Mouse (Mus musculus): Measurements from ENCODE around the gene Ube2l3. TPM values are rescaled to one million over a fixed set of nuclear protein-coding genes. Genes with fewer than 3 reads are reported as not detected.

The Ube2l3 gene
- polyA plus RNA-seq, 1 experiment from 2014 or later: 288 TPM

GRCm38 (mm10) chr16:17132906-17133200, 69.6 kb downstream of the Ube2l3 start:
- ATAC-seq (ENCODE audit: low FRiP score): peak; percentile 34; the same call in 1 of the 2 replicates

GRCm38 (mm10) chr16:17132089-17132905, 70.2 kb downstream of the Ube2l3 start, which contains the start of gene Sdf2l1:
Gene Sdf2l1, minus strand, starts transcription at chr16:17132383.
- Histone ChIP-seq H3K27ac (replicated peaks) (peak within 1 kb of the TSS; percentile 81), H3K9me3 (replicated peaks) (no peaks in the 10 kb centered on the region), H3K27me3 (replicated peaks) (no peaks in the 10 kb centered on the region), H3K4me1 (peaks cover 17% of the 10 kb centered on the region), H3K4me2 (peak within 1 kb of the TSS; percentile 87), H3K4me3 (replicated peaks) (peak within 1 kb of the TSS; percentile 83), H3K9ac (replicated peaks) (peak within 1 kb of the TSS; percentile 61), H3K36me3 (no peaks in the 10 kb centered on the region)
- WGBS: under 1% methylated on average over 47 of the region's 47 CpGs
- peak; percentile 99 for ATAC-seq (ENCODE audit: low FRiP score)

More at GRCm38 (mm10) chr16:17132906-17133200, 69.6 kb downstream of the Ube2l3 start:
- peak overlapping the region; percentile 83 for H3K4me3 ChIP-seq (replicated peaks)
- H3K27ac ChIP-seq (replicated peaks): no peak overlapping the region
- H3K36me3 ChIP-seq: no peaks in the 10 kb centered on the region
- peak overlapping the region; percentile 18; the same call in 1 of the 2 replicates for H3K9ac ChIP-seq (replicated peaks)
- H3K4me1 ChIP-seq: peaks cover 17% of the 10 kb centered on the region
- H3K27me3 ChIP-seq (replicated peaks): no peaks in the 10 kb centered on the region
- 34% methylated on average over 7 of the region's 7 CpGs for WGBS
- no peaks in the 10 kb centered on the region for H3K9me3 ChIP-seq (replicated peaks)
- peak overlapping the region; percentile 87 for H3K4me2 ChIP-seq

DNA sequence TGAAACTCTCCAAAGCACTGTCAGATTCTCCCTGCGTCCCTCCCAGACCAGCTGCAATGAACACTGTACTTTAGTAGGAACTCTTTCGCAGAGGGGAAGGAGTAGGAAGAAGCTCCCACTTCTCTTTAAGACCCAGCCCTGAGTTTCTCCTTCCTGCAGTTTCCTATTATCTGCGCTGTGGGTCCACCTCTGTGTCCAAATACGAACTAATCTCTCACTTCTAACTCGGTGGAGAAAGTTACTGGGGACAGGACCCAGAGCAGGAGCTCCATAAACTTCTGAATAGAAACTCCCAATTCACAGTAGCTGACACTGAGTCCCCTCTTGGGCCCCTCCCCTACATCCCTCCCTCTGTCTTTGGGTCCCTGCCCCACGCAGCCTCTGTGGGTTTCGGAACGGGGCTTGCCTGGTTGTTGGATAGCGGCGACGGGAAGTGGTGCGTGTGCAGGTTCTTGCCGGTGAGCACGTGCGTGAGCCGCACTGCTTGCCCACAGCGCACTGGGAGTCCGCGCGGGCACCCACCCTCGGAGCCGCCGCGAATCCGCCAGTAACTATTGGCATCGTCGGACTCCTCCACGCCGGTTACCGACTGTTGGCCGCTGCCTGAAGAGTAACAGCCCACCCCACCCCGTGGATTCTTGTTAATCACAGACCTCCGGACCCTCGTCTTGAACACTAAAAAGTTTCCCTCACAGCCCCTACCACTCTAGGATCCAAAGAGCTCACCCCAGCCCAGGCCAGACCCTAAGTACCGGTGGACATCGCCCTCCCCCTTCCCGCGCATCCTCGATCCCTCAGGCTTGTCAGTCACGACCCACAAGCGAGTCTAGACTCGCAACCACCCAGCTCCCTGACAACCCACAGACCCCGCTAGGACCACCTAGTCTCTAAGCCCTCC, 71.0 kb downstream of the Ube2l3 start:
- Histone ChIP-seq H3K4me2 (peak overlapping the region; percentile 87), H3K4me3 (replicated peaks) (peak overlapping the region; percentile 83), H3K36me3 (no peaks in the 10 kb centered on the region), H3K27me3 (replicated peaks) (no peaks in the 10 kb centered on the region), H3K9me3 (replicated peaks) (no peaks in the 10 kb centered on the region), H3K4me1 (peaks cover 17% of the 10 kb centered on the region), H3K27ac (replicated peaks) (peak overlapping the region; percentile 81), H3K9ac (replicated peaks) (peak overlapping the region; percentile 61)
- peak; percentile 7; the same call in 1 of the 2 replicates for ATAC-seq (ENCODE audit: low FRiP score)
- 4% methylated on average over 43 of the region's 43 CpGs for WGBS

- Histone ChIP-seq H3K27me3 (replicated peaks) (no peaks in the 10 kb centered on the region), H3K36me3 (no peaks in the 10 kb centered on the region), H3K27ac (replicated peaks) (no peak overlapping the region), H3K4me2 (no peak overlapping the region), H3K4me3 (replicated peaks) (no peak overlapping the region), H3K9ac (replicated peaks) (no peak overlapping the region), H3K4me1 (peaks cover 31% of the 10 kb centered on the region), H3K9me3 (replicated peaks) (no peaks in the 10 kb centered on the region)
- 93% methylated on average over 1 of the region's 1 CpGs for WGBS
- no peak for ATAC-seq (ENCODE audit: low FRiP score)
Observed at GRCm38 (mm10) chr16:17127292-17127691, 75.2 kb downstream of the Ube2l3 start.

DNA sequence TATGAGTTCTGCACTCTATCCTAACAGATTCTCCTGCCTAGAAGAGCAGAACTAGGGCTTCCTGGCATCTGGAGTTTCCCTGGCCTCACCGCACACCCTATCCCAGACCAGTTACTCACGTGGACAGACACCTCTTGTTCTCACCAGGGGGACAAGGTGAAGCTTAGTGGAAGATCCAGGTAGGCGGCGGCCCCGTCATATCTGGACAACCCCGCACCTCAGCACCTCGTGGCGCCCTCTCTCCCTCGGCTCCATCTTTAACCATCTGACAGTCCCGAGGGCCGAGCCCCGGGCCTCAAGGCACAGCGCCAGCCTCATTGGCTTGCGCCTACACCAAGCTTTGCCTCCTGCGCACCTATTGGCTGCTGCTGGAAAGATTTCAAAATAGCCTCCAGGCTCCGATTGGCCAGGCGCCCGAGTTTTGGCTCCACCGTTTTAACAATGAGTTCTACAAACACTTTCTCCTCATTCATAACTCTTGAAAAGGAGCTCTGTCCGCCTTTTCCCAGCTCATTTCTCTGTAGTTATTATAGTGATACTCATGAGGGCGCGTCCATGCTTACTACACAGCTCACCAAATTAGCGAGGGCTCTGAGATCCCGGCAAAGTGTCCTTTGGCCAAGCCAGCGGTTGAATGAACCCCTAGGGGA, 77.5 kb downstream of the Ube2l3 start, which contains the start of gene 2610318N02Rik:
TSS of gene 2610318N02Rik (minus strand) at position 297 of the 650 bp plus-strand sequence.
- no peak within 1 kb of the TSS for H3K27ac ChIP-seq (replicated peaks)
- WGBS: 0% methylated on average over 25 of the region's 25 CpGs

DNA sequence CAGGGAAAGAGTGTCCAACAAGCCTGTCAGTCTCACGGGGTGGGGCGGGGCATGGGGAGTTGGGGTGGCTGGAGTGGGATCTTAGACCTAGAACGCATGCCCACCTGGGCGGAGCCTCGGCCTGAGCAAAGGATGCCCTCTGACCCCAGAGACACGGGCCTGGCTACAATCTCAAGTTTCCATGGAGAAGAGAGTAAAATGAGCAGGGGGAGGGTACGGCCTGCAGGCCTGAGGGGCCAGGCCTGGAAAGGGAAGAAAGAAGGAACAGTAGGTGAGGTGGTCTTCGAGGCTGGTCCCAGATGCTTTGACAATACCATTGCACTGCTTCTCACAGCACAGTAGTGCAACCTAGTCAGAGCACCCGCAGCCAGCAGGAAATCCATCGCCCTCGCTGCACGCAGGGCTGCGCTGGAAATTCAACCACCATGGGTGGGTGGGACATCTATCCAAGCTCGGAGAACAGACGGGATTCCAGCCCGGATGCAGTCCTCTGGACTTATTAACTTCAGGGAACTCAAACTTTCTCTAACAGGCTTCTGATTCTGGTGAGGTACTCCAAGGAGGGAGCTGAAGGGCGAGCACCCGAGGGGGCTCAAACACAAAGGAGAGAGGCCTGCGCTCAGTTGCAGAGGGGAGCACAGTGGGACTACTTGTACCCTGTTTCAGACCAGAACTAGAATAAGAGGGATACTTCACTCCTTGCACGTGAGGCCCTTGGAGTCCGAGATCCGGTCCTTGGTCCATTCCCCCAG, 78.2 kb downstream of the Ube2l3 start:
- Histone ChIP-seq H3K27ac (replicated peaks) (no peak overlapping the region), H3K4me1 (peaks cover 21% of the 10 kb centered on the region), H3K9me3 (replicated peaks) (no peaks in the 10 kb centered on the region), H3K9ac (replicated peaks) (peak overlapping the region; percentile 18), H3K4me2 (peak overlapping the region; percentile 81), H3K36me3 (no peaks in the 10 kb centered on the region), H3K27me3 (replicated peaks) (no peaks in the 10 kb centered on the region), H3K4me3 (replicated peaks) (peak overlapping the region; percentile 42)
- WGBS: 3% methylated on average over 22 of the region's 22 CpGs
- ATAC-seq (ENCODE audit: low FRiP score): peak; percentile 12; the same call in 1 of the 2 replicates

More for the DNA sequence above, 77.5 kb downstream of the Ube2l3 start, which contains the start of gene 2610318N02Rik:
- Histone ChIP-seq H3K36me3 (no peaks in the 10 kb centered on the region), H3K4me3 (replicated peaks) (peak within 1 kb of the TSS; percentile 42), H3K9ac (replicated peaks) (peak within 1 kb of the TSS; percentile 18), H3K9me3 (replicated peaks) (no peaks in the 10 kb centered on the region), H3K27me3 (replicated peaks) (no peaks in the 10 kb centered on the region), H3K4me2 (peak within 1 kb of the TSS; percentile 81), H3K4me1 (peaks cover 21% of the 10 kb centered on the region)
- peak; percentile 90 for ATAC-seq (ENCODE audit: low FRiP score)

- Histone ChIP-seq H3K36me3 (no peaks in the 10 kb centered on the region), H3K4me3 (replicated peaks) (no peak overlapping the region), H3K9ac (replicated peaks) (no peak overlapping the region), H3K4me1 (peaks cover 21% of the 10 kb centered on the region), H3K27me3 (replicated peaks) (no peaks in the 10 kb centered on the region), H3K9me3 (replicated peaks) (no peaks in the 10 kb centered on the region), H3K27ac (replicated peaks) (no peak overlapping the region), H3K4me2 (peak overlapping the region; percentile 37)
- 37% methylated on average over 13 of the region's 14 CpGs for WGBS
- ATAC-seq (ENCODE audit: low FRiP score): peak; percentile 25; the same call in 1 of the 2 replicates
Observed at GRCm38 (mm10) chr16:17121569-17121968, 80.9 kb downstream of the Ube2l3 start.

- H3K4me2 ChIP-seq: no peak overlapping the region
- no peak overlapping the region for H3K27ac ChIP-seq (replicated peaks)
- H3K9ac ChIP-seq (replicated peaks): no peak overlapping the region
- WGBS: 90% methylated on average over 5 of the region's 5 CpGs
- H3K9me3 ChIP-seq (replicated peaks): no peaks in the 10 kb centered on the region
- no peak for ATAC-seq (ENCODE audit: low FRiP score)
- H3K27me3 ChIP-seq (replicated peaks): no peaks in the 10 kb centered on the region
- no peaks in the 10 kb centered on the region for H3K4me1 ChIP-seq
- no peak overlapping the region for H3K4me3 ChIP-seq (replicated peaks)
- H3K36me3 ChIP-seq: no peaks in the 10 kb centered on the region
Observed at GRCm38 (mm10) chr16:17117309-17117799, 85.1 kb downstream of the Ube2l3 start.

- H3K36me3 ChIP-seq: peaks cover 13% of the 10 kb centered on the region
- ATAC-seq (ENCODE audit: low FRiP score): peak; percentile 87
- peak within 1 kb of the TSS; percentile 68 for H3K9ac ChIP-seq (replicated peaks)
- peak within 1 kb of the TSS; percentile 76 for H3K4me3 ChIP-seq (replicated peaks)
- no peaks in the 10 kb centered on the region for H3K9me3 ChIP-seq (replicated peaks)
- no peaks in the 10 kb centered on the region for H3K27me3 ChIP-seq (replicated peaks)
- WGBS: 9% methylated on average over 38 of the region's 38 CpGs
- H3K4me1 ChIP-seq: peaks cover 20% of the 10 kb centered on the region
- peak within 1 kb of the TSS; percentile 78 for H3K27ac ChIP-seq (replicated peaks)
- peak within 1 kb of the TSS; percentile 69 for H3K4me2 ChIP-seq
Observed at GRCm38 (mm10) chr16:17110771-17111743, 91.4 kb downstream of the Ube2l3 start, which contains the start of gene Ppil2. Gene Ppil2, minus strand, starts transcription at chr16:17111257.

DNA sequence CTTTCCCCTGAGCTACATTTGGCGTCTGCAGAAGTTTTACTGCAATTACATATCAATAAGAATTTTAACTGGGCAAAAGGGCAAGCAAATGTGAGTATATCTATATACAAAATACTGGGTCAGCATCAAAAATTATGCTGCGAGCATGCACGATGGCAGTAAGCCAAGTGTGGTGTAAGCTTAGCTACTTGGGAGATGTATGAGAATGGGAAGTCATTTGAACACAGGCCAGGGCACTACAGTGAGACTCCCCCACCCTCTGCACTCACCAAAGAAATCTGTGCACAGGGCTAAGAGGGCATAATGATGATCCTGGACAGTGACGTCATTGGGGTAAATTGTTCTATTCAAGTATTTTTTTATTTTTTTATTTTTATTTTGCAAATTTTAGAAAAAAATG, 97.8 kb downstream of the Ube2l3 start:
- Histone ChIP-seq H3K9me3 (replicated peaks) (no peaks in the 10 kb centered on the region), H3K9ac (replicated peaks) (no peak overlapping the region), H3K36me3 (peaks cover 67% of the 10 kb centered on the region), H3K27ac (replicated peaks) (no peak overlapping the region), H3K4me1 (peaks cover 14% of the 10 kb centered on the region), H3K4me2 (no peak overlapping the region), H3K4me3 (replicated peaks) (no peak overlapping the region), H3K27me3 (replicated peaks) (no peaks in the 10 kb centered on the region)
- no peak for ATAC-seq (ENCODE audit: low FRiP score)
- 84% methylated on average over 4 of the region's 4 CpGs for WGBS
